Mouse (Mus musculus): ENCODE data around the gene Nr0b2. TPM values are rescaled to one million over a fixed set of nuclear protein-coding genes. Genes with fewer than 3 reads are reported as not detected.

The Nr0b2 gene
- polyA plus RNA-seq, 1 experiment, result not detected

DNA sequence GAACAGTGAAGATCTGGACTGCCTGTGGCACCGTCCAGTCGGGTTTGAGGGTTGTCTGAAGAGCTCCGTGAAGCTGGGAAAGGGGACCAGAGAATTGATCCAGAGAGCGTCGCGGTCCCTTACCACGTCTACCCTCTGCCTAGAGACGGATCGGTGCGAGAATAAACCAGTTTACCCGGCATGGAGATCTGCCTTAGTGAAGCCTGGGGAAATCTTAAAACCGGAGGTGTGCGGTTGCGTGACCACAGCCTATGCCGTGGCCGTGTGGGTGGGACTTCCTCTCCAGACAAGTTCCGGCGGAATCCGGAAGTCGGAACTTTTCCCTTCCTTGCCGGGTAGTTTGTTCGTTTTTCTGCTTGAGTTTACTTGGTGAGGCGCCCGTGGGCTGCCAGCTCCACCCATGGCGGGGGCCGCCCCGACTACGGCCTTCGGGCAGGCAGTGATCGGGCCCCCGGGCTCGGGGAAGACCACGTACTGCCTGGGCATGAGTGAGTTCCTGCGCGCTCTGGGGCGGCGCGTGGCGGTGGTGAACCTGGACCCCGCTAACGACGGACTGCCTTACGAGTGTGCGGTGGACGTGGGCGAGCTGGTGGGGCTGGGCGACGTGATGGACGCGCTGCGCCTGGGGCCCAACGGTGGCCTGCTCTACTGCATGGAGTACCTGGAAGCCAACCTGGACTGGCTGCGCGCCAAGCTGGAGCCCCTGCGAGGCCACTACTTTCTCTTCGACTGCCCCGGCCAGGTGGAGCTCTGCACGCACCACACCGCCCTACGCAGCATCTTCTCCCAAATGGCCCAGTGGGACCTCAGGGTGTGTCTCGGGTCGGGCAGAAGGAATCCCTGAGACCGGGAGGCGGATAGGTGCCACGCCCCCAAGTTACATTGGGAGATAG, 31.1 kb downstream of the Nr0b2 start, which contains the start of gene Gpn2:
Gene Gpn2, plus strand, starts transcription at position 304 of the 893 bp plus-strand sequence.
- Histone ChIP-seq H3K27ac (ENCODE audit: insufficient read depth, low read depth, low read length) (peak within 1 kb of the TSS; percentile 45), H3K4me1 (ENCODE audit: control insufficient read depth, insufficient read depth, low read length) (peaks cover 26% of the 10 kb centered on the region), H3K4me3 (ENCODE audit: insufficient read depth, low read length) (peak within 1 kb of the TSS; percentile 86)
- no peak for TF ChIP-seq CTCF (IDR thresholded peaks at IDR 0.05; ENCODE audit: low read depth, low read length)

DNA sequence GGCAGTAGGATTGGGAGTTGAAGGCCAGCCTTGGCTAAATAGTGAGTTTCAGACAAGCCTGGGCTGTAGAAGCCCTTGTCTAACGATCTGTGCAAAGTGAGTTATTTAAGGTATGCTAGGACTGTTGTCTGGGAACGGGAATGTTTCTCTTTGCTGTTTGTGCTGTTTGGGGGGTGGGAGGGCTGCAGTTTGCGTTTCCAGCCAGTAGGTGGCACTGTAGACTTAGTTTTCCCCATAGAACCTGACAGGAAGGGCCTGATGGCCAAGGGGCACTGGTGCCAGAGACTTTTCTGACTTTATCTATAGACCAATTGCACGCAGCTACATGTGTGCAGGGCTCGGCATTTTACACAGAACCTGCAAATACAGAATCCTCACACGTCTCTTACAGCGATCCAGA, 39.4 kb downstream of the Nr0b2 start:
- Histone ChIP-seq H3K4me3 (ENCODE audit: insufficient read depth, low read length) (no peak overlapping the region), H3K27ac (ENCODE audit: insufficient read depth, low read depth, low read length) (no peak overlapping the region), H3K4me1 (ENCODE audit: control insufficient read depth, insufficient read depth, low read length) (peaks cover 4% of the 10 kb centered on the region; the same call in 1 of the 2 replicates)
- TF ChIP-seq CTCF (IDR thresholded peaks at IDR 0.05; ENCODE audit: low read depth, low read length) (peak; percentile 83), POLR2A (IDR thresholded peaks at IDR 0.05; ENCODE audit: borderline replicate concordance, low read depth, low read length) (no peak)

DNA sequence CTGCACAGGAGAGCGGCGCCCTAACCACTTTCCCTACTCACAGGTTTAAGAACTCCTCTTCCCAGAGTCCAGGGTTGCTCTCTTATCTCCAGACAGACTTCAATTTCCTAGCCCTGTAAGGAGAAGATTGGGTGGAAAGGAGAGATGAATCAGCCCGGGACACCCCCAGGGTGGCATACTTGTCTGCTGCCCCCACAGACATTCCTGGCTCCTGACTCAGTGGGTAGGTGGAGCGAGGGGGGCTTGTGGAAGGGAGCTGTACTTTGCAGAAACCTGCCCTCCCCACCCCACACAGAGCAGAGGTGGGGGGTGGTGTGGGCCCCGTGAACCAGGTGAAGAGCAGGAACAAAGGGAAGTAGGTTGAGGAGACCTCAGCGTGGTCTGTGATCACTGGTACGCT, 42.4 kb downstream of the Nr0b2 start:
- H3K27ac ChIP-seq (ENCODE audit: insufficient read depth, low read depth, low read length), result no peak overlapping the region
- H3K4me1 ChIP-seq (ENCODE audit: control insufficient read depth, insufficient read depth, low read length), result peaks cover 12% of the 10 kb centered on the region
- no peak overlapping the region for H3K4me3 ChIP-seq (ENCODE audit: insufficient read depth, low read length)
- TF ChIP-seq POLR2A (IDR thresholded peaks at IDR 0.05; ENCODE audit: borderline replicate concordance, low read depth, low read length) (no peak), CTCF (IDR thresholded peaks at IDR 0.05; ENCODE audit: low read depth, low read length) (no peak)

DNA sequence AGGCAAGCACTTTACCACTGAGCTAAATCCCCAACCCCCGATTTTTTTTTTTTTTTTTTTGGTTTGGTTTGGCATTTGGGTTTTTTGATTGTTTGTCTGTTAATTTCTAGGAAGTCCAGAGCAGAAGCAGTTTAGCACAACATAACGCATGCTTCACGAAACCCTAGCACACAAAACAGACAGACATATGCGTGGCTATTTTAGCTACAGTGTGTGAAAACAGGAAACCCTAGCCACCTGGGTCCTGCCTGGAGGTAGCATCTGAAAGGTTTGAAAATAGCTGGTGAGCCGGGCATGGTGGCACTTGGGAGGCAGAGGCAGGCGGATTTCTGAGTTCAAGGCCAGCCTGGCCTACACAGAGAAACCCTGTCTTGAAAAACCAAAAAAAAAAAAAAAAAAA, 42.9 kb downstream of the Nr0b2 start:
- no peak overlapping the region for H3K4me3 ChIP-seq (ENCODE audit: insufficient read depth, low read length)
- TF ChIP-seq CTCF (IDR thresholded peaks at IDR 0.05; ENCODE audit: low read depth, low read length) (no peak), POLR2A (IDR thresholded peaks at IDR 0.05; ENCODE audit: borderline replicate concordance, low read depth, low read length) (no peak)
- peaks cover 12% of the 10 kb centered on the region for H3K4me1 ChIP-seq (ENCODE audit: control insufficient read depth, insufficient read depth, low read length)
- no peak overlapping the region for H3K27ac ChIP-seq (ENCODE audit: insufficient read depth, low read depth, low read length)

DNA sequence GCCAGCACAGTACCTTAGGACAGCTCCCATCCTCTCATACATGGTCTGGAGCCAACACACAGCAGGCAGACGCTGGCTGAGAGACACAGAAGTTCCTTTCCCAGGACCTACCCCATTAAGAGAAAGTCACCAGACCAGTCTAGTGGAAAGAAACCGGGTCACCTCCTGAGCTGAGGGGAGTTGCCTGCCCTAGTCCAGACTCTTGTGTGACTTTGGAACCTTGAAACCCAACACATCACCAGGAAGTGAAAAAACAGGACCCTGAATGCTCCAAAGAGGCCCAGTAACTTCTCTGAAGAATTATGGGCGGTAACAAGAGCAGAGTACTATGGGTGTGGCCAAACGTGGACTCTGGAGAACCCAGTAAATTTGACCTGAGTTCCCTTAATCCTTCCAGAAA, 45.4 kb downstream of the Nr0b2 start:
- Histone ChIP-seq H3K4me1 (ENCODE audit: control insufficient read depth, insufficient read depth, low read length) (peaks cover 12% of the 10 kb centered on the region), H3K27ac (ENCODE audit: insufficient read depth, low read depth, low read length) (no peak overlapping the region), H3K4me3 (ENCODE audit: insufficient read depth, low read length) (no peak overlapping the region)
- no peak for TF ChIP-seq CTCF (IDR thresholded peaks at IDR 0.05; ENCODE audit: low read depth, low read length)
- no peak for TF ChIP-seq POLR2A (IDR thresholded peaks at IDR 0.05; ENCODE audit: borderline replicate concordance, low read depth, low read length)

DNA sequence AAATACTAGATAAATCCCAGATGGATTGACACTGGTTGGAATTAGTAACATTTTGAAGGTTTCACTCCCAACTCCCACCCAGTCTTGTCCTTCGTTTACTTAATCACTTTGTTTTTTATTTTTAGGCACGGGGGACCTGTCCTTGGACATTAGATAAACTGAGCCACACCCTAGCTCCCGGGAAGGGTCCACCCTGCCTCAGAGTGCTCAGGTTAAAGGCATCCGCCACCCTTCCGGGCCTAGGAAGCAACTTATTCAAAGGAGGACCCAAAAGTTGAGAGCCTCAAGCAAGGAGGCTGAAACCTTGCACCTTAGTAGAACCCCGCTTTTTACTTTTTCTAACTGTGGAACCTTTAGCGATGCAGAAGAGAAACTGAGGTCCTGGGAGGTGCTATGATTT, 45.9 kb downstream of the Nr0b2 start:
- H3K4me3 ChIP-seq (ENCODE audit: insufficient read depth, low read length), result peak overlapping the region; percentile 72
- H3K4me1 ChIP-seq (ENCODE audit: control insufficient read depth, insufficient read depth, low read length), result peaks cover 12% of the 10 kb centered on the region
- TF ChIP-seq CTCF (IDR thresholded peaks at IDR 0.05; ENCODE audit: low read depth, low read length) (no peak), POLR2A (IDR thresholded peaks at IDR 0.05; ENCODE audit: borderline replicate concordance, low read depth, low read length) (no peak)
- H3K27ac ChIP-seq (ENCODE audit: insufficient read depth, low read depth, low read length), result no peak overlapping the region

DNA sequence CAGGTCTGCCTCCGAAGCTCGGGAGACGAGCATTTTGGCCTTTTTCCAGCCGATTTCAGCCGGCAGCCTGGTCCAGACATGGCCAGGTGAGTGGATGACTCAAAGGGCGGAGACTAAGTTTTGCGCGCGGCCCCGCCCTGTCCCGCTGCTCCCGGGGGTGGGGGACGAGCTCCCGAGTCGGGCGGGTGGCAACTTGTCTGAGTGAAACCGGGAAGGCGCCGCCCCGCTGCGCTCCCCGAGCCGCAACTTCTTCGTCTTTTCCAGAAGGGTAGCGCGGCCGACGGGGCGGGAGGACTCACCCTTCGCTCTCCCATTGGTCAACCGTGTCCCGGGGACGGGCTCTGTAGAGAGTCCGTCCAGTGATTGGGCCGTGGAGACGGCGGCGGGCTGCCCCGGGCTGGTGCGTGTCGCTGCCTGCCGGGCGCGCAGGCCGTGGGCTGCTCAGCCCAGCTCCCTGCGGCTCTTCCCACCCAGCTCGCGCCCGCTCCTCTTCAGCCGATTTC, 46.4 kb downstream of the Nr0b2 start:
- peaks cover 12% of the 10 kb centered on the region for H3K4me1 ChIP-seq (ENCODE audit: control insufficient read depth, insufficient read depth, low read length)
- no peak overlapping the region for H3K27ac ChIP-seq (ENCODE audit: insufficient read depth, low read depth, low read length)
- peak overlapping the region; percentile 72 for H3K4me3 ChIP-seq (ENCODE audit: insufficient read depth, low read length)
- TF ChIP-seq POLR2A (IDR thresholded peaks at IDR 0.05; ENCODE audit: borderline replicate concordance, low read depth, low read length) (no peak), CTCF (IDR thresholded peaks at IDR 0.05; ENCODE audit: low read depth, low read length) (no peak)

DNA sequence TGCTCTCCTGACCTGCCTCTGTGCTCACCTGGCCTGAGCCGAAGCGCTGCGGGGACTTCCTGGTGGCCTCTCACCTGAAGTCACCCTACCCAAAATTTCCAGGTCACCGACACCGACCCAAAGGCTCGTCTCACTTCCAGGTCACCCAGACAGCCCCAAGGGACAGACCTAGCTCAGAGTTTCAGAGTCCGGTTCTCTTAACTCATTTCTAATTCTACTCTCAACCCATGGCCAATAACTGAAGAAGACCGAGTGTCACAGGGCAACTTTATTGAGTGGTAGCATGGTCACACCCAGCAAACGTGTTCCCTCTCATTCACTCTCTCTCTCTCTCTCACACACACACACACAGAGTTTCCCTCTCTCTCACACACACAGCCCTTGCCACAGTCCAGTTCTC, 47.1 kb downstream of the Nr0b2 start:
- no peak overlapping the region for H3K27ac ChIP-seq (ENCODE audit: insufficient read depth, low read depth, low read length)
- peak overlapping the region; percentile 72 for H3K4me3 ChIP-seq (ENCODE audit: insufficient read depth, low read length)
- TF ChIP-seq POLR2A (IDR thresholded peaks at IDR 0.05; ENCODE audit: borderline replicate concordance, low read depth, low read length) (no peak), CTCF (IDR thresholded peaks at IDR 0.05; ENCODE audit: low read depth, low read length) (no peak)
- H3K4me1 ChIP-seq (ENCODE audit: control insufficient read depth, insufficient read depth, low read length), result peaks cover 12% of the 10 kb centered on the region

DNA sequence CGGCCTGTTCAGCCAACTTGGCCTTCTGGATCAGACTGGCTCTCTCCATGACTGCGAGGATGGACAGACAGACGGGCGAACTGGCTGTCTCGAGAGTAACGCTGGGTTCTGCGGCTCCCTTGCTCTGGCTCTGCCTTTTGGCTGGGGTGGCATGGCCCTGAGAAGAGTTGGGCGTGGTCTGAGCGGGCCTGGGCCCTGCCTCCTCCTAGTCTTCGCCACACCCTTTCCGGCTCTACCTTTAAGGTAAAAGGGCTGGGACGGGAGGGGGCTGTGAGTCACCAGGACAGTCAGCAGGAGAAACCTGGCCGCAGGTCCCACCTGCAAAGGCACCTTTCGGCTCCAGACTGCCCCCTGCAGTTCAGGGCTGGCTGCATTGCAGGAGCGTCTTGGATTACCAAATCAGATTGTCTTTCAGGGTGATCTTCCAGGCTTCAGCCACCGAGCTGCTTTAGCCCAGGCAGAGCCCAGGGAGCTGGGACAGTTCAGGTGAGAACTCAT, 48.6 kb downstream of the Nr0b2 start, which contains the start of gene Sfn:
Gene Sfn, minus strand, starts transcription at position 448 of the 498 bp plus-strand sequence.
- Histone ChIP-seq H3K27ac (ENCODE audit: insufficient read depth, low read depth, low read length) (no peak within 1 kb of the TSS), H3K4me3 (ENCODE audit: insufficient read depth, low read length) (peak within 1 kb of the TSS; percentile 35; the same call in 1 of the 2 replicates), H3K4me1 (ENCODE audit: control insufficient read depth, insufficient read depth, low read length) (peaks cover 12% of the 10 kb centered on the region)
- TF ChIP-seq CTCF (IDR thresholded peaks at IDR 0.05; ENCODE audit: low read depth, low read length) (no peak), POLR2A (IDR thresholded peaks at IDR 0.05; ENCODE audit: borderline replicate concordance, low read depth, low read length) (no peak)

DNA sequence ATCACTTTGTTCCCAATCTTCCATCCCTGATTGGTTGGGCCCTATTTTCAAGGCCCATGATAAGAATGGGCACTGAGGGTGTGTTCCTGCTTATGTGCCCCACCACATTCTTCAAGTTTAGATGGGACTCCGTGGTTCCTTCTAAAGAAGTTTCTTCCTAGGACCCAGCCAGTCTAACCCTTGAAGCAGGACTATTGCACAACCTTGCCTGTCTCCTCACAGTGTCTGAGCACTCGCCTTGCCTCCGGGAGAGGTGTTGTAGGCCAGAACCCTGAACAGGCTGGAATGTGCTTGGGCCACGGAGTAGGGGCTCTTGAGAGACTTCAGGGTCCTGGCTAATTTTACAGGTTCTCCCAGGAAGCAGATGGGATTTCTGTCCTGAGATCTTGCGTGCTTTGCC, 49.9 kb downstream of the Nr0b2 start:
- no peak for TF ChIP-seq POLR2A (IDR thresholded peaks at IDR 0.05; ENCODE audit: borderline replicate concordance, low read depth, low read length)
- TF ChIP-seq CTCF (IDR thresholded peaks at IDR 0.05; ENCODE audit: low read depth, low read length), result no peak
- Histone ChIP-seq H3K4me3 (ENCODE audit: insufficient read depth, low read length) (no peak overlapping the region), H3K27ac (ENCODE audit: insufficient read depth, low read depth, low read length) (no peak overlapping the region), H3K4me1 (ENCODE audit: control insufficient read depth, insufficient read depth, low read length) (peaks cover 12% of the 10 kb centered on the region)
